Mouse (Mus musculus): ENCODE measurements around the gene Btbd8. TPM values are rescaled to one million over a fixed set of nuclear protein-coding genes. Genes with fewer than 3 reads are reported as not detected.

Btbd8 gene
- total RNA-seq, 2 experiments from 2014 or later = 9.3 to 12.6 TPM

DNA sequence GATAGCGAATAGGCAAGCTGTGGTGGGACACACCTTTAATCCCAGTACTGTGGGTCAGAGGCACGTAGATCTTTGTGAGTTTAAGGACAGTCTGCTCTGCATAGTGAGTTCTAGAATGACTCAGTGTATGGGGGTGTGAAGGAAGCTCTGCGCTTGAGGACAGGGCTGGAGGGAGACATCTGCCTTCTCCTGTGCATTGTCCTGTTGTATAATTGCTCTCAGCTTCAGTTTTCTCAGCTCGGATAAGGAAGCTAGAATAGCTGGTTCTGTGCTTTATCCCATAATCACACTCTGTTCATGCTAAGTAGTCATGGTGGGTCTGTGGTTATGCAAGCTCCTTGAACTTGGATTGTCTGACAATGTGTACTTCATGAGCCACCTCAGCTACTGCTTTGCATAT, 11.0 kb downstream of the Btbd8 start:
- ATAC-seq (replicated peaks; ENCODE audit: poor library complexity, severe bottlenecking) = no peak

GRCm38 (mm10) chr5:107449620-107450019, 11.8 kb downstream of the Btbd8 start:
- no peak for ATAC-seq (replicated peaks; ENCODE audit: poor library complexity, severe bottlenecking)

DNA sequence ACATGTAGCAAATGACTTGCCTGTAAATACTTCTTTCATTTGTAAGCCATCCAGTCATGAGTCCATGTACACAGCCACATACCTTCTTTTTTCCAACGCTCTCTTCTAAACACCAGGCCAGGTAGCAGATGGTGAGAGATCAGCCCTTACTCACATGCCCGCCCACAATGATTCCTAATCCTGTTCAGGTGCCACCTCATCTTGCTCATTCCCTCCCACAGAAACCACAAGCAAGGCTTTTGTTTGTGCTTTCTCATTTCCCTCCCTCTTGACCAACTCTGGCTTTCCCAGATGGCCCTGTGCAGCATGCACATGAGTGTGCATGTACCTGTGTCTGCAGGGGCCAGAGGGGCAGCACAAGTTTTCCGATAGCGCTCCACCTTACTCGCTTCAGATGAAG, 12.5 kb downstream of the Btbd8 start:
- ATAC-seq (replicated peaks; ENCODE audit: poor library complexity, severe bottlenecking) = no peak

GRCm38 (mm10) chr5:107462147-107463076, 24.6 kb downstream of the Btbd8 start:
- ATAC-seq (replicated peaks; ENCODE audit: poor library complexity, severe bottlenecking) = no peak

DNA sequence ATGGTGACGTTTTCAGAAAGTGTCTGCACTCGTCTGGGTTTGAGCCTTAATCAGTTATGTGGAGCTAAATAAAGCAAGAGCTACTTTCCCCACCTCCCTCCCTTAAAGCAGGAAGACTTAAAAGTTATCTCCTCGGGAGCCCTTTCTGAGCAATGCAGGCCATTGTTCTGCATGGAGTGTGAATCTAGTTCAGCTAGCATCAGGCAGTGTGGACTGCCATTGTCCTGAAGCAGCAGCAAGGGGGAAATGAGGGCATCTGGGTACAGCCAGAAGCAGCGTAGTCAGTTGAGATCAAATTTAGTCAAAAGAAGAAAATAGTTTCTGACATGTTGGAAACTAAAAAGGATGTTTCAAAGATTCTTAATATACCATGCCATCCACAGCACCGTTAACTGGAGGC, 28.7 kb downstream of the Btbd8 start:
- ATAC-seq (replicated peaks; ENCODE audit: poor library complexity, severe bottlenecking) = no peak

GRCm38 (mm10) chr5:107467098-107467497, 29.3 kb downstream of the Btbd8 start:
- no peak for ATAC-seq (replicated peaks; ENCODE audit: poor library complexity, severe bottlenecking)

GRCm38 (mm10) chr5:107470600-107471329, 33.0 kb downstream of the Btbd8 start:
- no peak for ATAC-seq (replicated peaks; ENCODE audit: poor library complexity, severe bottlenecking)

DNA sequence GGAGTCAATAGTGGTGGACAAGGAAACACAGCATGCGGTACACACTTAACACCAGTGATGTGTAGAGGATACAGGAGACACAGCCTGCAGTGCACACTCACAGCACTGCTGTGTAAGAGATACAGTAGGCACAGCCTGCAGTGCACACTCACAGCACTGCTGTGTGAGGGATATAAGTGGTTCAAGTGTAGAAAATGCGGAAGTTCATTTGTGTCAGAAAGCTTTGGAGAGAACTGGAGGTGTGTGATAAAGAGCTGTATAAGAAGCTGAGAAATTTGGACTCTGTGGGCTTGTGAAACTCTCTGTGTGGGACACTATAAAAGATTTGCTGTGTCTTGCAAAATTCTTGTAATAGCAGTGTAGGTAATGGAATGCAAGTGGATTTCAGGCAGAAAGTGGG, 42.4 kb downstream of the Btbd8 start:
- peak; percentile 76 for ATAC-seq (replicated peaks; ENCODE audit: poor library complexity, severe bottlenecking)

DNA sequence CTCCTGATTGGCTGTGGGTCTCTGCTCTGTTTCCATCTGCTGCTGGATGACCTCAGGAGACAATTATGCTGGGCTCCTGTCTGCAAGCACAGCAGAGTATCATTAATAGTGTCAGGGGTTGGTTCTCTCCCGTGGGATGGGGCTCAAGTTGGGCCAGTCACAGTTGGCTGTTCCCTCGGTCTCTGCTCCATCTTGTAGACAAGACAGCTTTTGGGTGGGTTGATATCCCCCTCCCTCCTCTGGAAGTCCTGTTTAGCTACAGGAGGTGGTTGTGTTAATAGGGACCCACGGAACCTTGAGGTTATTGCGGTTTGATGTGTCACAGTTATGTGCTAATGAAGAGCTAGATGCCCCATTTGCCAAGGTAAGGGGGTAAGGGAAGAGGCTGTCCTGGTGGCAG, 51.2 kb downstream of the Btbd8 start:
- no peak for ATAC-seq (replicated peaks; ENCODE audit: poor library complexity, severe bottlenecking)

DNA sequence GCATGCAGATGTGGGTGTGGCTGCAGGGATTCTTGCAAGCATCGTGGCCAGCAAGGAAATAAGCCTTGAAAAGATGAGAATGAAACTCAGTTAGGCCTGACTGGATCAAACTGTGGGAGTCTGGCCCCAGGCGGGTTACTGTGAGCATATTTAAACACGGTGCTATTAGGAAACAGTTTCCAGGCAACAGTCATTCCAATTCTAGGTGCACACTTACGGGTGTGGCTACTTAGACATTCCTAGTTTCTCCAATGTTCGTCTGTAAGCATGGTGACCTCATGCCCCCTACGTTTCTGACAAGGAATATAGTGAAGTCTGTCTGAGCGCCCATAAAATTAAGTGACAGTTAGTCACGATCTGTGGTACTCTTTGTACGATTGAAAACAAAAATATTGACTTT, 53.2 kb downstream of the Btbd8 start:
- no peak for ATAC-seq (replicated peaks; ENCODE audit: poor library complexity, severe bottlenecking)

DNA sequence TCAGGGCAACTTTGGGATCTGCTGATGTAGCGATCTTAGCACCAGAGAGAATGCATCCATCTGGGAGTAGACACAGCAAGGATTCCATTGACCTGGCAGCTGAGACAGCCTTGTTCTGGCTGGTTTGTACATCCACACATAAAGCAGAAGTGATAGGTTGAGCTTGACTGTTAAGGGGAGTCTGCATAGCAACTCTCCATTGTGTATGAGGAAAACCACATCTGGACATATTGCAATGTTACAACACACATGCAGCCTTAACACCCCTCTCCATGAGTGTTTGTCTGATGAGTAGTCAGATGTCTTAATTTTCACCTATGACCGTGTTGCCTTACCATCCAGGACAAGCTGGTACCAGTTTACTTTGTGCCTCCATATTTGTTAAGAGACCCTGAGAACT, 54.7 kb downstream of the Btbd8 start:
- peak; percentile 98 for ATAC-seq (replicated peaks; ENCODE audit: poor library complexity, severe bottlenecking)

- ATAC-seq (replicated peaks; ENCODE audit: poor library complexity, severe bottlenecking) = no peak
These were observed 57.0 kb downstream of the Btbd8 start for GRCm38 (mm10) chr5:107494759-107495158.

DNA sequence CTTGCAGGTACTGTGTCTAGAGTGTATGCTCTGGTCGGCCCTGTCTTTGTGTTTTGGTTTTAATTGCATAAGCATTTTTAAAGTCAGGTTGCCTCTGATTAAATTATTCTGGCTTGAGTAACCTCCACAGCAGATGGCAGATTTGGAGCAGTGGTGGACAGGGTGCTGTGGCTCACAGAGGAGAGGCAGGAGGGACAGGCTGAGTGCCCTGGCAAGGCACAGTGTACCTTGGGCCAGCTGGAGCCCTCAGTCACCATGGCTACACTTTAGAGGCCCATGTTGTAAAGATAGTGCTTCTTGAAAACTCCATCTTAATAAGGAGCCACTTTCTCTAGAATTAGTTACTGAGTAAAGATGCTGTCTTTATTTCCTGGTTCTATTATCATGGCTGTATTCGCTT, 58.2 kb downstream of the Btbd8 start:
- no peak for ATAC-seq (replicated peaks; ENCODE audit: poor library complexity, severe bottlenecking)

- ATAC-seq (replicated peaks; ENCODE audit: poor library complexity, severe bottlenecking) = no peak
These were observed 60.0 kb downstream of the Btbd8 start for GRCm38 (mm10) chr5:107497519-107498501.

- no peak for ATAC-seq (replicated peaks; ENCODE audit: poor library complexity, severe bottlenecking)
These were observed 61.1 kb downstream of the Btbd8 start for GRCm38 (mm10) chr5:107498806-107499310.

GRCm38 (mm10) chr5:107499891-107500535, 62.2 kb downstream of the Btbd8 start:
- no peak for ATAC-seq (replicated peaks; ENCODE audit: poor library complexity, severe bottlenecking)

DNA sequence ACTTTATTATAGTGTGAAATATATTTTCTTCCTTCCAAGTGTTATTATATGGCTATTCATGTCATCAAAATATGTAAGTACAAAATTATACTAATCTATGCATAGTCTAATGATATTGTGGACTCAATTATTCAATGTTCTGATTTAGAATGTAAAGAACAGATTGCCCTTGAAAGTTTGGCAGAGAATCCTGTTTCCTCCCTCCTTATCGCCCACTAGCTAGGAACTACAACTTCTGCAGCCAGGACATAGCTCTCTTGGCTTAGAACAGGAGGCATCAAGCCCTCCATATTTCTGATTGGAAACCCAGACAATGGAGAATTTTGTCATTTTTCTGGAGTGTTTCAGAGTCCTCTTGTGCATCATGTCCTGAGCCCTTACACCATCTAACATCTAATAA, 62.9 kb downstream of the Btbd8 start:
- no peak for ATAC-seq (replicated peaks; ENCODE audit: poor library complexity, severe bottlenecking)

DNA sequence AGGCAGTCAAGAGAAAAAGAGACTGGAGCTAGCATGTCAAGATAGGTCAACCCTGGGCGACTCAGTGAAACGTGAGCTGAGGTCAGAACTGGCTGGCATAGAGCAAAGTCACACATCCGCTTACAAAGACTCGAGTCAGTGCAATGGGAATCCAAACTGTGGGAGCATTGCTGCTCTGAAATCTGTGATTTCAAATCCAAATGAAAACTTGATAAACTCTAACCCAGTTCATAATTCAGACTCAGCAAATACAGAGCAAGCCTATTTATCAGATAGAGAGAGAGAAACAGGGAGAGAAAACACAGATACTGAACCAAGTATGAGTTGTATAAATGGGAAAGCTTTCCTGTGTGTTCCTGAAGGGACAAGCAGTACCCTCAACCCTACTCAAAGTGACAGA, 69.5 kb downstream of the Btbd8 start, which contains the start of gene Gm42669:
Gene Gm42669, plus strand, starts transcription at position 301 of the 400 bp plus-strand sequence.
- no peak for ATAC-seq (replicated peaks; ENCODE audit: poor library complexity, severe bottlenecking)

- ATAC-seq (replicated peaks; ENCODE audit: poor library complexity, severe bottlenecking) = no peak
These were observed 72.7 kb downstream of the Btbd8 start for GRCm38 (mm10) chr5:107510503-107510902.

- no peak for ATAC-seq (replicated peaks; ENCODE audit: poor library complexity, severe bottlenecking)
These were observed 73.5 kb downstream of the Btbd8 start for GRCm38 (mm10) chr5:107511326-107511725.

Measured in granulocyte monocyte progenitor cell, adult 5-6 weeks (primary cell).